Mouse (Mus musculus) lung, embryonic 15.5 days (tissue): ENCODE results near the gene Trim16. TPM values are rescaled to one million over a fixed set of nuclear protein-coding genes. Genes with fewer than 3 reads are reported as not detected.

ENCODE experiments used
- ATAC-seq: fragments of 200-750 bp; cut with Nextera tagmentation; 2 replicates; pipeline ENCODE4 v1.8.0; 2017; ENCODE audit warnings: moderate number of reproducible peaks, borderline replicate concordance; ENCODE audit not compliant: low FRiP score, low TSS enrichment; ENCODE audit errors: extremely low read depth
- H3K27ac ChIP-seq: fragments of 300-500 bp; sonication (generic); 2 replicates; pipeline ENCODE4 v1.5.1; 2015; ENCODE audit warnings: moderate library complexity, mild to moderate bottlenecking, inconsistent platforms
- H3K27me3 ChIP-seq: fragments of 300-500 bp; sonication (generic); 2 replicates; pipeline ENCODE4 v1.6.1; 2015; ENCODE audit warnings: inconsistent platforms
- H3K36me3 ChIP-seq: fragments of 300-500 bp; sonication (generic); 2 replicates; pipeline ENCODE4 v1.6.1; 2015; ENCODE audit warnings: inconsistent platforms
- H3K4me1 ChIP-seq: fragments of 300-500 bp; sonication (generic); 2 replicates; pipeline ENCODE4 v1.6.1; 2015; ENCODE audit warnings: inconsistent platforms
- H3K4me2 ChIP-seq: fragments of 300-500 bp; sonication (generic); 2 replicates; pipeline ENCODE4 v1.6.1; 2015; ENCODE audit warnings: inconsistent platforms, mild to moderate bottlenecking, moderate library complexity
- H3K4me3 ChIP-seq: fragments of 300-500 bp; sonication (generic); 2 replicates; pipeline ENCODE4 v1.5.1; 2015; ENCODE audit warnings: mild to moderate bottlenecking, inconsistent platforms
- H3K9ac ChIP-seq: fragments of 300-500 bp; sonication (generic); 2 replicates; pipeline ENCODE4 v1.6.1; 2015; ENCODE audit warnings: inconsistent platforms
- H3K9me3 ChIP-seq: fragments of 300-500 bp; sonication (generic); 2 replicates; pipeline ENCODE4 v1.6.1; 2016; ENCODE audit warnings: inconsistent platforms
- WGBS: fragments of 180-500 bp; shearing (Covaris S2); methylation state at CpG from one replicate; pipeline ENCODE4 v1.1.7; 2015; 5-methylcytosine and 5-hydroxymethylcytosine counted together
- polyA plus RNA-seq: library from polyadenylated mRNA; unstranded; fragments of >200 nt; fragmentation: Nextera tagmentation; extraction: Ambion mirVana; gene quantifications from 2 replicates; pipeline ENCODE4 v1.2.1, GENCODE M21; 2015

The Trim16 gene
- polyA plus RNA-seq, 1 experiment from 2014 or later = 23.6 TPM

DNA sequence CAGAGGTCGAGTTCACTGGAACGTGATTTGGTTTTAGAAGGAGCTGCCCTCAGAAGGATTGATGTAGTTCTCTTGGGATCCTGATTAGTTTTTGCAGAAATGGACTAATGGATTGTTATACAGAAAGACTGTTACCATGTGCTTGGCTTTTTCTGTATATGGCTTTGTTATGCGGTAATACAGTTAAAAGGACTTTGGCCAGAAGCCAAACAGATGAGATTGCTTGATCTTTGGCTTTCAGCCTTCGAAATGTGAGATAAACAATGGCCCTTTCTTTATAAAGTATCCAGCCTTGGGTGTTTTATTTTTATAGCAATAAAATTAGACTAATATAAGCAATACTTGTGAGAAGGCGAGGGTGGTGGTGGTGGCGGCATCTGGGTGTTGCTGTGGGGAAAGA, 3.4 kb upstream of the Trim16 start:
- 34% methylated on average over 6 of the region's 6 CpGs for WGBS
- Histone ChIP-seq H3K27me3 (no peaks in the 10 kb centered on the region), H3K36me3 (no peaks in the 10 kb centered on the region)

DNA sequence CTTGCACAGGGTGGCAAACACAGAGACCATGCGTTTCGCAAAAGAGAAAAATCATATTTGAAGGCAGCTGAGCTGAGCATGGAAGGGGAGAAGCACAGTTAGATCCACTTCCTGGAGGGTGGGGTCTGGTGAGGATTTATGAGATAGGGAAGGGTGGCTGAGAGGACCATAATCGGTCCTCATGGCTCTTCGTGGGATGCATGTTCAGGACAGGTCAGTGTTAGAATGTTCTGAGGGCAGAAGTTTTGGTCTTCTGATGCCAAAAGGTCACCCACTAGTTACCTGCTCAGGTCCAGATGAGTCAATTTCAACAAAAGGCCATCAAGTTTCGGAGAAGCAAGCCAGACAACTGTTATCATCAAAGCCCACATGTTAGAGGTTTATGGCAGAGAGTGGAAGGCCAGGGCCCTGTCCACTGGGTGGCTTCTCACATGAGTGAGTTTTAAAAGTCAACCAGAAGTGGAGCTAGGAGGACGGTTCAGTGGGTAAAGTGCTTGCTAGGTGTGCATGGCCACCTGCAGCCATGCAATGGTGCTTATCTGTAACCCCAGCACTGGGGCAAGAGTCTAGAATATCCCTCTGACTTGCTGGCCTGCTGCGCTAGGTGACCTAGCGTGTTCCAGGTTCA, 858 bp upstream of the Trim16 start:
- ATAC-seq = no peak
- H3K4me2 ChIP-seq = no peak overlapping the region
- no peaks in the 10 kb centered on the region for H3K9me3 ChIP-seq
- no peaks in the 10 kb centered on the region for H3K36me3 ChIP-seq
- no peaks in the 10 kb centered on the region for H3K27me3 ChIP-seq
- 78% methylated on average over 8 of the region's 8 CpGs for WGBS
- no peak overlapping the region for H3K4me3 ChIP-seq
- 0 out of 2 replicates have a peak overlapping the region, but pooled peaks have one; percentile 20 for H3K27ac ChIP-seq
- no peak overlapping the region for H3K9ac ChIP-seq
- peaks cover 39% of the 10 kb centered on the region for H3K4me1 ChIP-seq

More for the DNA sequence above, 3.4 kb upstream of the Trim16 start:
- Histone ChIP-seq H3K4me3 (no peak overlapping the region), H3K27ac (no peak overlapping the region), H3K9me3 (no peaks in the 10 kb centered on the region), H3K9ac (no peak overlapping the region), H3K4me2 (no peak overlapping the region), H3K4me1 (peaks cover 45% of the 10 kb centered on the region)
- no peak for ATAC-seq

DNA sequence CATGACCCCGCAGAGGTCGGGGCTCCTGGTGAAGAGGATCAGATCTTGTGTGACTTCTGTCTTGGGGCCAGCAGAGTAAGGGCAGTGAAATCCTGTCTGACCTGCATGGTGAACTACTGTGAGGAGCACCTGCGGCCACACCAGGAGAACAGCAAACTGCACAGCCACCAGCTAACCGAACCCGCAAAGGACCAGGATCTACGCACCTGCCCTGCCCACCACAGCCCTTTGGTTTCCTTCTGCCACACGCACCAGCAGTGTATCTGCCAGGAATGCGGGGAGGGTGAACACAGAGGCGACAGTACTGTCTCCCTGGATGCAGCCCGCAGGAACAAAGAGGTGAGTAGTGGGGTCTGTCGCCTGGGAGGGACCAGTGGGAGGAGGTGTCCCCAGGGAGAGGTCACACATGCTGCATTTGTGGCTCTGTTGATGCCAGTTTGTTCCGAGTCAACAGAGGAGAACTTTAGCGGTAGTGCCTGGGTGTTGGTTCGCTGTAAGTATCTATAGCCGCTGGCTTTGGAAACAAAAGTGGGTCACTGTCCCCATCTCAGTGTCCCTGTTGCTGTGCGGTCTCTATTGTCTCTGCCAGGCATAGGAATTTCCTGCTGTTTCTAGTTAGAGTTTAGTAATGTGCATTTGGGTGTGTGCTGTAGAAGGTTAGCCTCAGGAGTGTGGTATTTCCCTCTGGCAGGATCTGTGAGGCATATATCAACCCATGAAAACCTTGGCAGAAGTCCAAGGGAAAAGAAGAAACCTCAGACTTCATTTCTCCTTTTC, 818 bp downstream of the Trim16 start:
- H3K4me2 ChIP-seq = peak overlapping the region; percentile 79
- H3K4me1 ChIP-seq = peaks cover 40% of the 10 kb centered on the region
- peak overlapping the region; percentile 87 for H3K27ac ChIP-seq
- no peaks in the 10 kb centered on the region for H3K9me3 ChIP-seq
- H3K4me3 ChIP-seq = peak overlapping the region; percentile 54
- no peaks in the 10 kb centered on the region for H3K27me3 ChIP-seq
- peak overlapping the region; percentile 41 for H3K9ac ChIP-seq
- ATAC-seq = peak; percentile 41
- 5% methylated on average over 16 of the region's 16 CpGs for WGBS
- no peaks in the 10 kb centered on the region for H3K36me3 ChIP-seq

DNA sequence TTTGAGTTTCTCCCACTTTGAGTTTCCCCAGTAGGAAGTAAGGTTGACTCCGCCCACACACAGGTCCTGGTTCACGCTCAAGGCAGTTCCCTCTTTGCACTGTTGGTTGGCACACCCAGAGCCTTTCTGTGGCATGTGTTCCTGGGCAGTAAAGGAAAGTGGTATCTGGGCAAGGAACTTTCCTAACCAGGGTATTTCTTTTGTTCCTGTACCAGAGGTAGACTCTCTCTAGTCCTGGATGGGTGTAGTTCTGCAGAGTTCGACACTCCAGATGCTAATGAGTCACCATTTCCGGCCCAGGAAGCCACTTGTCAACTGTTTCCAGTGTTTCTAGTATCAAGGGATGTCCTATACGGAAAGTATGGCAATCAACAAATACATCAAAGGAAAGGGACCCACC, 1.9 kb downstream of the Trim16 start:
- Histone ChIP-seq H3K4me3 (peak overlapping the region; percentile 29), H3K9ac (peak overlapping the region; percentile 5; the same call in 1 of the 2 replicates), H3K27me3 (no peaks in the 10 kb centered on the region), H3K36me3 (no peaks in the 10 kb centered on the region), H3K27ac (peak overlapping the region; percentile 51), H3K4me2 (peak overlapping the region; percentile 79), H3K4me1 (peaks cover 36% of the 10 kb centered on the region), H3K9me3 (no peaks in the 10 kb centered on the region)
- WGBS = 50% methylated on average over 5 of the region's 5 CpGs
- ATAC-seq = no peak

DNA sequence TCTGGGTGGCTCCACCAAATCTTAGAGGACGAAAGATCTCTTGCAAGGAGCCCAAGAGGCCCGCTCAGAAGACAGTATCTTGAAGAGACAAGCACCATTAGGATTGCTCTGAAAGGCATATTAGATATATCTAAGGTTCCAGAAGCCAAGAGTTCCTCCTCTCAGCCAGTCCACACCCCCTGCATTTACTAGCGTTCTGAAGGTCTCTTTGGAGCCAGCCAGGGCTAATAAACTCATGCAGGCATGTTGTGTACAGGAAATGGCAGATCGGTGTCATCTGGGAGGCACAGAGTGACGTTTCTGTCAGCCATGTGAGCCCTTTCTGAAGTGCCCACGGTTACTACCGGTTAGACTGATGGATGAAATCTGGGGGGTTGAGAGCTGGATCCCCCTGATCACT, 4.2 kb downstream of the Trim16 start:
- peak overlapping the region; percentile 28 for H3K4me2 ChIP-seq
- no peak overlapping the region for H3K9ac ChIP-seq
- H3K27me3 ChIP-seq = no peaks in the 10 kb centered on the region
- H3K27ac ChIP-seq = no peak overlapping the region
- ATAC-seq = no peak
- H3K36me3 ChIP-seq = no peaks in the 10 kb centered on the region
- no peak overlapping the region for H3K4me3 ChIP-seq
- WGBS = 55% methylated on average over 7 of the region's 7 CpGs
- no peaks in the 10 kb centered on the region for H3K9me3 ChIP-seq
- peaks cover 36% of the 10 kb centered on the region for H3K4me1 ChIP-seq

DNA sequence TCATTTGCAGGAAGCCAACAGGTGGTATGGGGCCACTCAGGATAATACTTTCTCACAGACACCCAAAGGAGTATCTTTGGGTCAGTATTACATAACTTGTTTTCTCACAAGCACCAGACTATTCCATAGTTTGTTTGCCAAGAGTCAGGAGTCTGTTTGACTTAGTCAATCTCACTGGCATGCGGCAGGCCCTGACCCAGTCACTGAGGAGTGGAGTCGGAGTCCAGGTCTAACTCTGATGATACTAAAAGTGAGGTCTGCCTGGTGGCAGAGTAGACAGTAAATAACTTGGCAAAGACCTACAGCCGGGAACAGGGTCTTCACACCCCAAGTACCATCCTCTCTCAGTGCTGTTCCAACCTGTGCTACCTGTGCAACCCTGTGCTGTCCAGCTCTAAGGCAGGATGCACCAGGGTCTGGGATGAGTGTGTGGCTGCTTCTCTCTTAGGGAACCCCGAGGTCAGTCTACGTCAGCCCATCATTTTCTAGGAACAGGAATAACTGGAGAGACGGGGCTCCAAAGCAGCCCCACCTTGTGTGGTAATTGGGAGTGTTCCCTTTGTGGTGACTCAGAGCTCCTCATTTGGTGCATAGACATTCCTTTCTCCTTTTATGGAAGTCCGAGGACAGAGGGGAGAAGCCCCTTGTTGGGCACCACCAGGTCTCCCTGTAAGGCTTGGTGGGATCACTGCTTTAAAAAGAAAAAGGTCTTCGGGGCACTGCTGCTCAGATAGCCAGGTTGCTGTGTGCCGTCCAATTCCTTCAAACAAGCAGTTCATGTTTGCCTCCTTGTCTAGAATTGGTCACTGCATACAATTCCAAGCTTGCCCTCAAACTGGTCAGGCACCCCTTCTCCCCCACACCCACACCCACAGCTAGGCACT, 5.4 kb downstream of the Trim16 start:
- no peak for ATAC-seq
- WGBS = 66% methylated on average over 9 of the region's 9 CpGs
- H3K9me3 ChIP-seq = no peaks in the 10 kb centered on the region
- no peaks in the 10 kb centered on the region for H3K36me3 ChIP-seq
- no peak overlapping the region for H3K4me3 ChIP-seq
- no peak overlapping the region for H3K4me2 ChIP-seq
- no peak overlapping the region for H3K9ac ChIP-seq
- no peak overlapping the region for H3K27ac ChIP-seq
- peaks cover 24% of the 10 kb centered on the region for H3K4me1 ChIP-seq
- H3K27me3 ChIP-seq = no peaks in the 10 kb centered on the region

DNA sequence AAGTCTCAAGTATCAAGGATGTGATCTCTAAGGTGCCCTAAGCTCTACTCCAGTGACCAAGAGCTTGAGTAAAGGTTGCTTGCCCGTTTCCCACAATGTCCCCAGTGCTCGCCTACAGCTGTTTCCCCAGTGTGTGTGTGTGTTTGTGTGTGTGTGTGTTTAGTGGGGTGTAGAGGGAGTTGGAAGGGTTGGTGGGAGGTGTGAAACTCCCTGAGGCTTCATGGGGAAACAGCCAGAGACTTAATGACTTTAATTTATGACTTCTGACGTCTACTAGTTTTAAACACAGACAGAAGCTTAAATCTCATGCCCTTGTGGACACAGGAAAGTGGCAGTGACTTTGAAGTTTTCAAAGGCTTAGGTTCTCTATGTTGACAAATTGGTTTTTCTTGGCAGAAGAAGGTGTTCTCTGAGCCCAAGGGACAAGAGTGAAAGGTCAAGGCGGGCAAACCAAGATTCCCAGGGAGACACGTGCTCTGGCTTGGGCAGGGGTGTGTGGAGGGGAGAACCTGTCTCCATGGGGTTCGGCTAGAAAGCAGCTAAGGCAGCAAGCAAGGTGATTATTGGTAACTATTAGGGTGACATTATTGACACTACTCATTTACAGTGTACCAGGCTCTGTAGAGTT, 6.2 kb downstream of the Trim16 start:
- H3K9ac ChIP-seq = no peak overlapping the region
- H3K4me2 ChIP-seq = no peak overlapping the region
- no peak overlapping the region for H3K4me3 ChIP-seq
- peaks cover 16% of the 10 kb centered on the region for H3K4me1 ChIP-seq
- H3K36me3 ChIP-seq = no peaks in the 10 kb centered on the region
- WGBS = 48% methylated on average over 6 of the region's 6 CpGs
- no peak for ATAC-seq
- H3K9me3 ChIP-seq = no peaks in the 10 kb centered on the region
- no peaks in the 10 kb centered on the region for H3K27me3 ChIP-seq
- H3K27ac ChIP-seq = no peak overlapping the region

DNA sequence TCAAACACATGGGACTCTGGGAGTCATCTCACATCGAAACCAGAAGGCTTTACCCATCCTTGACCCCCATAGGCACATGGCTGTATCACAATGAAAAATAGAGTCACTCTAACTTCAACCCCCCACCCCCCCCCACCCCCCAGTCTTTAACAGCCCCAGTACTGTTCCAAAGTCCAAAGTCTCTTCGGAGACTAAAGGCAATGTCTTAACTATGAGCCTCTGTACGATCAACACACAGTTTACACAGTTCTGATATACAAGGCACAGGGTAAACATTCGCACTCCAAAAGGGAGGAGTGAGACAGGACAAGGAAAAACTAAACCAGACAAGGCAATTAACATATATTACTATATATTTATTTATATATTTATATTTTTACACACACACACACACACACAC, 7.1 kb downstream of the Trim16 start:
- Histone ChIP-seq H3K9ac (no peak overlapping the region), H3K4me3 (no peak overlapping the region), H3K36me3 (no peaks in the 10 kb centered on the region), H3K4me2 (no peak overlapping the region), H3K27me3 (no peaks in the 10 kb centered on the region), H3K4me1 (peaks cover 10% of the 10 kb centered on the region; the same call in 1 of the 2 replicates), H3K9me3 (no peaks in the 10 kb centered on the region), H3K27ac (no peak overlapping the region)
- ATAC-seq = no peak
- WGBS = 73% methylated on average over 4 of the region's 4 CpGs

DNA sequence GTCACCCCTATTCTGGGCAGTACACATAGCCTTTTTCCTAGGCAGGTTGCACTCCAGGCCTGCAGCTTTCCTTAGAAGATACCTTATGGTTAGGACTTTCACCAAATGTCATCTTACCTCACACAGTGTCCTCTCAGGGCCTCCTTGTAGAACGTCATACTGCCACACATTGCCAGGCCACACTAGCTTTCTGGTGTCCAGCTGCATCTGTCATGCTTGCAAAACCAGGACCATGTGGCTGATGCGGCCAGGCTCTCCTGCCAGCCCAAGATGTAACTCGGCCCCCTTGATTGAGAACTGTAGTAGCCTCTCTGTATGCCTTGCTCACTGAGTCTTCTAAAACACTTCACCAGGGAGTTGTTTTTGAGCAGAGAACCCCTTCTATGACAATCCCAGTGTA, 7.9 kb downstream of the Trim16 start:
- no peak overlapping the region for H3K27ac ChIP-seq
- no peak overlapping the region for H3K9ac ChIP-seq
- H3K4me1 ChIP-seq = peaks cover 10% of the 10 kb centered on the region; the same call in 1 of the 2 replicates
- no peaks in the 10 kb centered on the region for H3K27me3 ChIP-seq
- 78% methylated on average over 3 of the region's 3 CpGs for WGBS
- no peak overlapping the region for H3K4me2 ChIP-seq
- no peak for ATAC-seq
- no peaks in the 10 kb centered on the region for H3K9me3 ChIP-seq
- H3K36me3 ChIP-seq = peaks cover 3% of the 10 kb centered on the region; the same call in 1 of the 2 replicates
- no peak overlapping the region for H3K4me3 ChIP-seq

DNA sequence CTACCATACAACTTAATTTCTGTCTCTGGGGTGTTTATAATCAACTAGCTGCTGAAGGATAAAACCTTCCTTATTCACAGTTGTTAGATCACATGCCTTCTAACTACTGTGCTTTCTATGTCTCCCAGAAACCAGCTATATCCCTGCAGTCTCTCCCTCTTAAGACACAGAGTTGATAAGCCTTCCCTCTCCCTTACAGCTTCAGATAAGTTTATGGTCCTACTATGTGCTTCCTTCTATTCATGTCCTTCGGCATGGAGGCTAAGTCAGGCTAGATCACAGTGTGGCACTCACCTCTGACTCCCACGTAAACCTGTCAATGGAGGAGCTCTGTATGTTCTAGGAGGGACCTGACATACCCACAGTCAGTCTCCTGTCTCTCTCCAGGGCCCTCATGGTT, 10.4 kb downstream of the Trim16 start:
- Histone ChIP-seq H3K27me3 (no peaks in the 10 kb centered on the region), H3K36me3 (peaks cover 3% of the 10 kb centered on the region; the same call in 1 of the 2 replicates), H3K4me1 (peaks cover 7% of the 10 kb centered on the region; the same call in 1 of the 2 replicates), H3K9me3 (no peaks in the 10 kb centered on the region), H3K4me3 (no peak overlapping the region), H3K9ac (no peak overlapping the region), H3K27ac (no peak overlapping the region), H3K4me2 (no peak overlapping the region)
- no peak for ATAC-seq
- WGBS = 69% methylated on average over 2 of the region's 2 CpGs

DNA sequence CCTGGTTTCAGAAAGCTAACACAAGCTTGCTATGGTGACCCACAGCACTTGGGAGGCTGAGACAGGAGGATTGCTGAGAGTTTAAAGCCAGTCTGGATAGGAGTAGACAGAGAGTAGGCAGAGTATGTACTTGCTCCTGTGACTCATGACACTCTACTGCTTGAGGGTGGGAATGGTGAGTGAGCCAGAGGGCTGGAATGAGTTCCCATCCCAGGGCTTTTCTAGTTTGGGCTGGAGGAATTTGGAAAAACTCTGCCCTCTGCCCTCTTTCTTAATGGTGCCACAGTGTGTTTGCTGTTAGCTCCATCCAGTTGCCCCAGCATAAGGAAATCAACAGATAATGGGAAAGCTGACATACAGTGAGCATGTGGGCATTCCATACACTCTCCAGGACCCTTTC, 11.9 kb downstream of the Trim16 start:
- no peak for ATAC-seq
- Histone ChIP-seq H3K9ac (no peak overlapping the region), H3K27me3 (no peaks in the 10 kb centered on the region)

More for the DNA sequence above, 11.9 kb downstream of the Trim16 start:
- H3K4me3 ChIP-seq = no peak overlapping the region
- H3K27ac ChIP-seq = no peak overlapping the region
- H3K4me1 ChIP-seq = no peaks in the 10 kb centered on the region
- no peak overlapping the region for H3K4me2 ChIP-seq
- H3K9me3 ChIP-seq = no peaks in the 10 kb centered on the region
- peaks cover 9% of the 10 kb centered on the region; the same call in 1 of the 2 replicates for H3K36me3 ChIP-seq
